Mouse (Mus musculus): ENCODE measurements around the gene Pard3b.

GRCm38 (mm10) chr1:61933574-61933973 lies 294.9 kb downstream of the Pard3b start:
- TF ChIP-seq CTCF (conservative IDR thresholded peaks at IDR 0.05; ENCODE audit: low read length) (no peak), NANOG (IDR thresholded peaks at IDR 0.05; ENCODE audit: borderline replicate concordance, low read length) (no peak)
